Comparison of ENCODE assay signal across 8 mouse cellular contexts in the genomic region with DNA sequence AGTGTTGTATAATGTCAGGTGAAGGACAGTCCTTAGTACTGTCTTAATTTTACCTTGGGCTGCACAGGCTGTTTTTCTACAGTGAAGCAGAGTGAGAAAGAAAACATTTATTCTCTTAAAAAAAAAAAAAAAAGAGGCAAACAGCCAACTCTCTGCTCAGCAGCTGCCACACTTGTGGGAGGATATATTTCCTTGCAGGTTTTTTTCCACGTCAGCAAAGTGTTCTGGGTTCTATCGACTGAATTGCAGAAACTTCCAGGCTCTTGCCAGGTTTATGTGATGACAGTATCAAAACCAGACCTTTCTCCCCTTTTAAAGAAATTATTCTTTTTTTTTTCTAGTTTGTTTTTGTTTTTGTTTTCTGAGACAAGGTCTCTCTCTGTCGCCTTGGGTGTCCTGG. TPM values are rescaled to one million over a fixed set of nuclear protein-coding genes. Genes with fewer than 3 reads are reported as not detected.
A peak's percentile ranks its signal among the peaks of the same experiment; 100 is the strongest.
DNase-seq lines count a peak whose midpoint lies in the region; ATAC-seq and TF ChIP-seq lines count a peak whose summit lies in the region.

No protein-coding gene starts in this region.

- DNase-seq in heart, adult 18-20 months, result no peak
- no peak for DNase-seq in hindbrain, embryonic 10.5 days (ENCODE audit: low spot score)
- DNase-seq in urinary bladder, adult 2 months (ENCODE audit: low spot score), result no peak
- DNase-seq in embryo, embryonic 9.5 days (ENCODE audit: extremely low spot score), result no peak
- no peak for DNase-seq in spleen, postnatal 14 days (ENCODE audit: low spot score in 2 of 2)

- no peak for TF ChIP-seq CTCF in ES-Bruce4 (IDR thresholded peaks at IDR 0.05; ENCODE audit: low read depth, low read length)

- no peak for TF ChIP-seq EP300 in ES-Bruce4 (IDR thresholded peaks at IDR 0.05; ENCODE audit: insufficient read depth, low read depth, low read length)

- no peaks in the 10 kb centered on the region for H3K9me3 ChIP-seq in heart, embryonic 12.5 days (replicated peaks)
- no peaks in the 10 kb centered on the region for H3K9me3 ChIP-seq in ES-Bruce4 (replicated peaks; ENCODE audit: control insufficient read depth, insufficient read depth, low read length, poor library complexity, severe bottlenecking)
- no peaks in the 10 kb centered on the region for H3K9me3 ChIP-seq in hindbrain, embryonic 10.5 days
- no peaks in the 10 kb centered on the region for H3K9me3 ChIP-seq in liver, embryonic 16.5 days (replicated peaks; ENCODE audit: control insufficient read depth, low read length)

- peak overlapping the region; percentile 73 for H3K4me2 ChIP-seq in heart, embryonic 12.5 days
- peak overlapping the region; percentile 74; the same call in 1 of the 2 replicates for H3K4me2 ChIP-seq in liver, embryonic 16.5 days (ENCODE audit: low read depth, low read length)

- WGBS in heart, embryonic 12.5 days, result 43% methylated on average over 3 of the region's 3 CpGs
- WGBS in hindbrain, embryonic 10.5 days, result 66% methylated on average over 3 of the region's 3 CpGs
- 50% methylated on average over 3 of the region's 3 CpGs for WGBS in liver, embryonic 16.5 days (ENCODE audit: insufficient replicate concordance)

- H3K27ac ChIP-seq in heart, embryonic 12.5 days (ENCODE audit: poor library complexity, severe bottlenecking), result no peak overlapping the region
- H3K27ac ChIP-seq in ES-Bruce4 (ENCODE audit: insufficient read depth, low read length), result no peak overlapping the region
- H3K27ac ChIP-seq in hindbrain, embryonic 10.5 days, result no peak overlapping the region
- H3K27ac ChIP-seq in liver, embryonic 16.5 days (ENCODE audit: low read length), result no peak overlapping the region

- ATAC-seq in heart, embryonic 12.5 days (ENCODE audit: insufficient number of reproducible peaks, low FRiP score), result no peak
- ATAC-seq in liver, embryonic 16.5 days (ENCODE audit: low read depth), result no peak

- 0 out of 2 replicates have a peak, but pooled peaks cover 5% of the 10 kb centered on the region for H3K4me1 ChIP-seq in heart, embryonic 12.5 days (replicated peaks)
- no peaks in the 10 kb centered on the region for H3K4me1 ChIP-seq in ES-Bruce4 (ENCODE audit: control insufficient read depth, insufficient read depth, low read length)
- peaks cover 16% of the 10 kb centered on the region for H3K4me1 ChIP-seq in hindbrain, embryonic 10.5 days (replicated peaks)
- peaks cover 8% of the 10 kb centered on the region for H3K4me1 ChIP-seq in liver, embryonic 16.5 days (ENCODE audit: control insufficient read depth, low read depth, low read length)

- no peak for TF ChIP-seq POLR2A in ES-Bruce4 (IDR thresholded peaks at IDR 0.05; ENCODE audit: insufficient read depth, low read length)

- H3K9ac ChIP-seq in heart, embryonic 12.5 days, result no peak overlapping the region
- peak overlapping the region; percentile 69; the same call in 1 of the 2 replicates for H3K9ac ChIP-seq in ES-Bruce4 (ENCODE audit: low read depth, poor library complexity, severe bottlenecking)
- H3K9ac ChIP-seq in liver, embryonic 16.5 days (ENCODE audit: low read depth, low read length), result no peak overlapping the region

- H3K4me3 ChIP-seq in heart, embryonic 12.5 days, result peak overlapping the region; percentile 71; the same call in 1 of the 2 replicates
- no peak overlapping the region for H3K4me3 ChIP-seq in ES-Bruce4 (ENCODE audit: low read depth, low read length)
- H3K4me3 ChIP-seq in hindbrain, embryonic 10.5 days, result peak overlapping the region; percentile 87
- peak overlapping the region; percentile 86 for H3K4me3 ChIP-seq in liver, embryonic 16.5 days (ENCODE audit: low read depth, low read length)

- peaks cover 11% of the 10 kb centered on the region; the same call in 1 of the 2 replicates for H3K36me3 ChIP-seq in heart, embryonic 12.5 days
- H3K36me3 ChIP-seq in ES-Bruce4 (ENCODE audit: control insufficient read depth, insufficient read depth, low read length, poor library complexity, severe bottlenecking), result 0 out of 2 replicates have a peak, but pooled peaks cover 2% of the 10 kb centered on the region
- peaks cover 7% of the 10 kb centered on the region; the same call in 1 of the 2 replicates for H3K36me3 ChIP-seq in hindbrain, embryonic 10.5 days
- H3K36me3 ChIP-seq in liver, embryonic 16.5 days (ENCODE audit: control insufficient read depth, insufficient read depth), result no peaks in the 10 kb centered on the region

- H3K27me3 ChIP-seq in heart, embryonic 12.5 days (replicated peaks), result peaks cover 8% of the 10 kb centered on the region; the same call in 1 of the 2 replicates
- H3K27me3 ChIP-seq in ES-Bruce4 (ENCODE audit: control insufficient read depth, insufficient read depth, low read length, poor library complexity, severe bottlenecking), result no peaks in the 10 kb centered on the region
- no peaks in the 10 kb centered on the region for H3K27me3 ChIP-seq in hindbrain, embryonic 10.5 days (ENCODE audit: insufficient read depth, poor library complexity, severe bottlenecking)
- no peaks in the 10 kb centered on the region for H3K27me3 ChIP-seq in liver, embryonic 16.5 days (ENCODE audit: control insufficient read depth, insufficient read depth, low read depth, low read length)

RNA-seq across cellular contexts. Expression of a gene that starts 0.9 kb away (rescaled TPM):
- polyA plus RNA-seq in heart, embryonic 12.5 days (2016; fragmentation: Nextera tagmentation; extraction: Ambion mirVana), result 14.4 and 18.9 TPM in 2 replicates
- total RNA-seq in heart, adult 18-20 months (2021), result 10 to 100 TPM; 13.1 to 17.1 TPM
- polyA plus RNA-seq in ES-Bruce4 (2011; ENCODE audit: insufficient read depth, insufficient read length, low read depth, missing spikeins), result 58.9 TPM in 2 replicates
- polyA plus RNA-seq in hindbrain, embryonic 10.5 days (2016; fragmentation: Nextera tagmentation; extraction: Ambion mirVana), result 20.4 and 25.8 TPM in 2 replicates
- 10.7 and 11.5 TPM in 2 replicates for polyA plus RNA-seq in liver, embryonic 16.5 days (2015; fragmentation: Nextera tagmentation; extraction: Ambion mirVana)
- polyA plus RNA-seq in urinary bladder, adult 2 months (2012; rRNA removed), result 16.4 and 17.0 TPM in 2 replicates
